Mouse (Mus musculus): ENCODE results near the gene Camkv. TPM values are rescaled to one million over a fixed set of nuclear protein-coding genes. Genes with fewer than 3 reads are reported as not detected.
A peak's percentile ranks its signal among the peaks of the same experiment; 100 is the strongest.

The Camkv gene
- polyA plus RNA-seq, 1 experiment from 2014 or later, result 18.9 TPM

DNA sequence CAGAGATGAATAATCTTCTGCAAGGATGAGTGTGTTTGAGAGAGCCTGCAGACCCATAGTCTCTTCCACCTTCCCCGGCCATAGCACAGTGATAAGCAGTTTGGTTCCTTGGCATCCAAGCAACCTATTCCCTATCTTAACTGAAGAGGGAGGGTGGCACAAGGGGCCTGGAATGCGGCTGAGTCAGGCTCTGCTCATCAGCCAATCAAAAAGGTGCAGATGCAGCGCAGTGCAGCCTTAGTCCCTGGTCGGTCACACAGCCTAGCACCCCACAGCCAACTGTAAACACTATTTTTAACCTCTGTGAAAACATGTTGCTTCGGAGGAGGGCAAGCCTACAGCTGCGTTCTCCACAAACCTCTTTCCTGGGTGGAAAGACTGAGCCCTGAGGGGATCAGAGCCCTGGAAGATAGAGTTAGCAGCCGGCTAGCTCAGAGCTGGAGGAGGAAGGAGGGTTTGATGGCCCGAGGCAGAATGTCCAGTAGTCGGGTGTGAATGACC, 8.5 kb upstream of the Camkv start:
- Histone ChIP-seq H3K4me1 (replicated peaks) (peaks cover 22% of the 10 kb centered on the region), H3K27me3 (no peaks in the 10 kb centered on the region), H3K4me3 (replicated peaks) (no peak overlapping the region), H3K9me3 (no peaks in the 10 kb centered on the region), H3K9ac (replicated peaks) (no peak overlapping the region), H3K36me3 (no peaks in the 10 kb centered on the region), H3K4me2 (replicated peaks) (no peak overlapping the region), H3K27ac (no peak overlapping the region)
- no peak for ATAC-seq
- WGBS, result 63% methylated on average over 9 of the region's 9 CpGs

DNA sequence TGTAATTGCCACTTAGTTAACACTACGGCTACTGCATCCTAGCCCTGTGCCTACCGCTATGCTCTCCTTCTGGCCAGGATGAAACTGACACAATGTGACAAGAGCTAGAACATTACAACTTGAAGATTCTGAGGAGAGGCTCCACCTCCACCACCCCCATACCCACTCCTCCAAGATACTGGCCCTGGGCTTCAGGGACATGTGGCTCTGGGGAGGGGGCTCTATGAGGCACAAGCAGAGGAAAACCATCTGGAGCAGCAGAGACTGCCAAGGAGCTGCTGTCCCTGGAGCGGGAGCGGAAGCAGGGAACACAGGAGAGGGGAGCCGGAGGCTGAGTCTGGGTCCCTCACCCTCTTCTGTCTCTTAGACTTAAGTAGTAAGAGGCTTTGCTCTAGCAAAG, 7.7 kb upstream of the Camkv start:
- no peaks in the 10 kb centered on the region for H3K9me3 ChIP-seq
- WGBS, result 93% methylated on average over 5 of the region's 5 CpGs
- no peak overlapping the region for H3K4me3 ChIP-seq (replicated peaks)
- H3K36me3 ChIP-seq, result no peaks in the 10 kb centered on the region
- peaks cover 26% of the 10 kb centered on the region for H3K4me1 ChIP-seq (replicated peaks)
- H3K27me3 ChIP-seq, result no peaks in the 10 kb centered on the region
- no peak overlapping the region for H3K27ac ChIP-seq
- H3K4me2 ChIP-seq (replicated peaks), result no peak overlapping the region
- no peak for ATAC-seq
- no peak overlapping the region for H3K9ac ChIP-seq (replicated peaks)

DNA sequence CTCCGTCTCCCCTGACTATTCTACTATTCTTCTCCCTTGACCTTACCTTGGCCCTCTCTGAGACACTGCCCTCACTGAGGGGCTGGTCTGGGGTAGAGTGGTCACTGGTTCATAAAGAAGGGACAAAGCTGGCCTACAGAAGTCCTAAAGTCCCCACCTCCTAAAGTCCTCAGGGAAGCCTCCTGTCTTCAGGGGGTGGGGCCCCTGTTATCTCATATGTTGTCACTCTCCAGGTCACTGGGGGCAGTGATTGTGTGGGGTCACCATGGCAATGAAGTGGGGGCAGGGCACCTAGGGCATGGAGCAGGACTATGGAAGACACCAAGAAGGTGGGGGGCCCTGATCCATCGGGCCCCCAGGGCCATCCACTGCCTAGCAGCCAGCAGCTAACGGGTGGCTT, 7.3 kb upstream of the Camkv start, which contains the start of gene Actl11:
Gene Actl11 (plus strand): TSS at position 301 of the 400 bp plus-strand sequence.
- H3K9me3 ChIP-seq, result no peaks in the 10 kb centered on the region
- WGBS, result 74% methylated on average over 3 of the region's 3 CpGs
- H3K36me3 ChIP-seq, result no peaks in the 10 kb centered on the region
- H3K27ac ChIP-seq, result no peak within 1 kb of the TSS
- peaks cover 26% of the 10 kb centered on the region for H3K4me1 ChIP-seq (replicated peaks)
- no peak for ATAC-seq
- no peak within 1 kb of the TSS for H3K4me3 ChIP-seq (replicated peaks)
- H3K27me3 ChIP-seq, result no peaks in the 10 kb centered on the region
- H3K9ac ChIP-seq (replicated peaks), result no peak within 1 kb of the TSS
- no peak within 1 kb of the TSS for H3K4me2 ChIP-seq (replicated peaks)

DNA sequence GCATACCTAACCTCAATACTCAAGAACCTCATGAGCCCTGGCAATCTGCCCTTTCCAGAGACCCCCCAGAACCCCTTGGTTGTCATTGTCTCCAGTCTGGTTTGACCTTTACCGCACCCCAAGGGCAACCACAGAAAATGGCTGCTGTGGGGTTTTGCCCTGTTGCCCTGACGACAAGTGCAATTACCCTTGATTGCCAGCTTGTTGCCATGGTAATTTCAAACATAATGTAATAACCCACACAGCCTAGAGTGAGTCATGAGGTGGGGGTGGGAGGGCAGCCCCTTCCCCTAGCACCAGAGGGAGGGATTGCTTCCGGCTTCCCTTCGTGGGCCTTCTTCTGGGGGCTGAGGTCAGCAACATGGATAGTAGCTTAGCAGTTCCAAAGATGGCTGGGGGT, 3.3 kb upstream of the Camkv start:
- no peak overlapping the region for H3K9ac ChIP-seq (replicated peaks)
- no peak overlapping the region for H3K27ac ChIP-seq
- peaks cover 24% of the 10 kb centered on the region for H3K4me1 ChIP-seq (replicated peaks)
- no peaks in the 10 kb centered on the region for H3K9me3 ChIP-seq
- H3K4me2 ChIP-seq (replicated peaks), result no peak overlapping the region
- H3K36me3 ChIP-seq, result no peaks in the 10 kb centered on the region
- 64% methylated on average over 4 of the region's 4 CpGs for WGBS
- no peak for ATAC-seq
- peaks cover 10% of the 10 kb centered on the region for H3K27me3 ChIP-seq
- no peak overlapping the region for H3K4me3 ChIP-seq (replicated peaks)

DNA sequence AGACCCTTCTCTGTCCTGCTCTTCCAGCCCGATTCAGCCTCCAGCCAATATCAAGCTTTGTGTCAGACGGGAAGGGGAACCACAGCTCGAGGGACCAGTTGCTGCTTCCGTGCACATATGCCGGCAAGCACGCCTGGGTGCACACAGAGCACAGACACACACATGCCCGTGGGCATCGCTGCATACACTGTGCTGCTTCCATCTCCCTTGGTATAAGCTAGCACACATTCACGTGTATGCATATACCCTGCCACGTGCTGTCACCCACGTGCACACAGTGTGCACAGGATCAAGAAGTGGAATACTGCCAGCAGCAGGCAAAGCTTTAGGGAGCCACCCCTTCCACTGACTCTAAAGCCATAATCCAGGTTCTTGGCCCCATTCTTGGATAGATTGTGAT, 1.3 kb upstream of the Camkv start:
- no peak overlapping the region for H3K4me2 ChIP-seq (replicated peaks)
- H3K27ac ChIP-seq, result no peak overlapping the region
- no peaks in the 10 kb centered on the region for H3K36me3 ChIP-seq
- H3K27me3 ChIP-seq, result peaks cover 10% of the 10 kb centered on the region
- H3K9me3 ChIP-seq, result no peaks in the 10 kb centered on the region
- H3K4me1 ChIP-seq (replicated peaks), result peaks cover 29% of the 10 kb centered on the region
- WGBS, result 87% methylated on average over 11 of the region's 11 CpGs
- H3K4me3 ChIP-seq (replicated peaks), result no peak overlapping the region
- ATAC-seq, result no peak
- H3K9ac ChIP-seq (replicated peaks), result no peak overlapping the region

DNA sequence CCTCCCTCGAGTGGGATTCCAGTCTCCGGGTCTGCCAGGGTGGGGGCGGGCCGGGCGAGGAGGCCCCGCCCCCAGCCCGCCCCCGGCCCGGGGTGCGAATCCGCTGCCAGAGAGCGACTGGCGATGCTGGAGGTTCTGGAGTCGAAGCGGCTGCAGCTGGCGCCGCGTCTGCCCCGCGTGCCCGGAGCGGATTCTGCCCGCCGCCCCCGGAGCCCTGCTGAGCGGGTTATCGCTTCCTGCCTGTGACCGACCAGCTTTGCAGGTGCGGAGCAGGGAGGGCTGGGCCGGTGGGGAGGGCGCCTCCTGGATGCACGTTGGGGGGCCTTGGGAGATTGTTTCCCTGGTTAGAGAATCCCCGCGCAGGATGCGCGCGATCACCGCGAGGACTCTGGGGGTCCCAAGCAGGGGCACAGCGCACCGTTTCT, 328 bp downstream of the Camkv start:
- Histone ChIP-seq H3K4me3 (replicated peaks) (peak overlapping the region; percentile 51), H3K4me2 (replicated peaks) (peak overlapping the region; percentile 87), H3K27ac (no peak overlapping the region), H3K27me3 (peaks cover 10% of the 10 kb centered on the region), H3K36me3 (no peaks in the 10 kb centered on the region), H3K4me1 (replicated peaks) (peaks cover 29% of the 10 kb centered on the region), H3K9ac (replicated peaks) (peak overlapping the region; percentile 66), H3K9me3 (no peaks in the 10 kb centered on the region)
- WGBS, result 1% methylated on average over 41 of the region's 41 CpGs
- ATAC-seq, result peak; percentile 66

DNA sequence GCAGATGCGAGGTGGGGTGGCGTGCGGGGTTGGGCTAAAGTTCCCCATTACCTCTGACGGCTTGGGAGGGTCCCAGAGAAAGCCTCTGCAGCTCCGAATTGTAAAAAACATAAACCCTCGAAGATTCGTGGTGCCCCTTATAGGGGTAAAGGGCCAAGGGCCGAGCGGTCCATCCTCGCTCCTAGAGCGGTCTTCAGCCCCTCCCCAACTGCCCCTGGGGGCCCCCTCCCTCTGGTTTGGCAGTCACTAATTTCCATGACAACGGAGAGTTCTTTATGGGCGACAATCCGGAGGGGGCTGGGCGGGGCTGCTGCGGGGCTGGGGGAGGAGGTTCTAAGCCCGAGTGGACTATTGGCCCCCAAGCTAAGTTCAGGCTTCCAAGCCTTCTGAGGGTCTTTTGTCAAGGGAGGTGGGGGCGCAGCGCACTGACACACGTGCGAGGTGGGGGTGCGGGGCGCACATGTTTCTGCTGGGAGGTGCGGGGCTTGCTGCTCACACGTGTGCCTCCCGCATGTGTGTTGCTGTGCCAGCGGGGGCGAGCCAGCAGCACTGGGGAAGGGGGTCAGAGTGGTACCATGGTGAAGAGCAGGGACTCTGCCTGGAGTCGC, 845 bp downstream of the Camkv start:
- peaks cover 10% of the 10 kb centered on the region for H3K27me3 ChIP-seq
- no peaks in the 10 kb centered on the region for H3K9me3 ChIP-seq
- peak; percentile 65 for ATAC-seq
- H3K27ac ChIP-seq, result no peak overlapping the region
- H3K4me3 ChIP-seq (replicated peaks), result peak overlapping the region; percentile 51
- H3K36me3 ChIP-seq, result no peaks in the 10 kb centered on the region
- under 1% methylated on average over 29 of the region's 29 CpGs for WGBS
- H3K4me2 ChIP-seq (replicated peaks), result peak overlapping the region; percentile 87
- peak overlapping the region; percentile 66 for H3K9ac ChIP-seq (replicated peaks)
- H3K4me1 ChIP-seq (replicated peaks), result peaks cover 29% of the 10 kb centered on the region

DNA sequence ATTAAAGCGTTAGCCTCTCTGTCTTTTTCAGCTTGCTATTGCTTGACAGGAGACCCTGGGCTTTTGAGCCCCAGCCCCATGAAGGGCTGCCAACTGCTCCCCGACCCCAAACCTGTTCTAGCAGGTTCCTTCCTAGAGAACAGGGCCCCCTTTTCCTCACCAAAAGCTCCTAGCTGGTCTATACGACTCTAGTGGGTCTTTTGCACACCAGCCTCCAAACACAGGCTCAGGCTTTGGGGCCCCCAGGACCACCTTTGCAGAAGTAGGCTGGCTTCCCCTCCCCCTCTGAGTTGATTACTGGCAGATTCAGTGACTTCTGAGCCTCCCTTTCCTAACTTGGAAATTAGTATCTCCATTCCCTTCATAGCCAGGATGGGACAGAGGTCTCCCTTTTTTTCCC, 1.4 kb downstream of the Camkv start:
- Histone ChIP-seq H3K9ac (replicated peaks) (peak overlapping the region; percentile 66), H3K9me3 (no peaks in the 10 kb centered on the region), H3K27ac (0 out of 2 replicates have a peak overlapping the region, but pooled peaks have one; percentile 16), H3K4me1 (replicated peaks) (peaks cover 29% of the 10 kb centered on the region), H3K4me2 (replicated peaks) (peak overlapping the region; percentile 87), H3K36me3 (no peaks in the 10 kb centered on the region), H3K4me3 (replicated peaks) (peak overlapping the region; percentile 51), H3K27me3 (peaks cover 10% of the 10 kb centered on the region)
- WGBS, result 2% methylated on average over 3 of the region's 3 CpGs
- ATAC-seq, result peak; percentile 28; the same call in 1 of the 2 replicates

DNA sequence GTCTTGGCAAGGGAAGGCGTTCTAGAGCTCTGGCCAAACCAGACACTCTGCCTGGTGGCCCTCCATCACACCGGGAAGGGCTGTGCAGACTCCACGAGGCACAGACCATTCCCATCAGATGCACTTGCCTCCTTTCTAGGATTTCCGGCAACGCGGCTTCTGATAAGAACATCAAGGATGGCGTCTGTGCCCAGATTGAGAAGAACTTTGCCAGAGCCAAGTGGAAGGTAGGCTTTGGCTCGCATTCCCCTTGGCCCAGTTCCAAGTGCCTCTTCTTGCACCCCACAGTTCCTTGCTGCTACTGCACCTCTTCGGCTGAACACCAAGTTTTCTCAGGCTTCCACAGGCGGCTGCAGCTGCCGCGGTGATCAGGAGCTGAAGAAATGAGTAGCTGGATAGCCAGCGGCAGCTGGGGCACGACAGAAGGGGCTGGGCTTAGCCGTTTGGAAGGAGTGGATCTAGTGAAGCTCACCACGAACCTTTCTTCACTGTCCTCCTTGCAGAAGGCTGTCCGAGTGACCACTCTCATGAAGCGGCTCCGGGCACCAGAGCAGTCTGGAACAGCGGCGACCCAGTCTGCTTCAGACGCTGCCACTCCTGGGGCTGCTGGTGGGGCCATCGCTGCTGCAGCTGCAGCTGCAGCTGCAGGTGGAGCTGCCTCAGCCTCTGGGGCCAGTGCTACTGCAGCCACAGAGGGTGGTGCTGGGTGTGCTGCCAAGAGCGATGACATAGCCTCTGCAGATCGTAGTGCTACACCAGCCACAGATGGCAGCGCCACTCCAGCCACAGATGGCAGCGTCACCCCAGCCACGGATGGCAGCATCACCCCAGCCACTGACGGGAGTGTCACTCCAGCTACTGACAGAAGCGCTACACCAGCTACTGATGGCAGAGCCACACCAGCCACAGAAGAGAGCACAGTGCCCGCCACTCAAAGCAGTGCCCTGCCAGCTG, 12.0 kb downstream of the Camkv start:
- Histone ChIP-seq H3K27me3 (no peaks in the 10 kb centered on the region), H3K36me3 (no peaks in the 10 kb centered on the region), H3K4me1 (replicated peaks) (peaks cover 16% of the 10 kb centered on the region), H3K9ac (replicated peaks) (no peak overlapping the region), H3K4me3 (replicated peaks) (no peak overlapping the region), H3K9me3 (no peaks in the 10 kb centered on the region), H3K27ac (no peak overlapping the region), H3K4me2 (replicated peaks) (no peak overlapping the region)
- WGBS, result 92% methylated on average over 31 of the region's 31 CpGs
- no peak for ATAC-seq

DNA sequence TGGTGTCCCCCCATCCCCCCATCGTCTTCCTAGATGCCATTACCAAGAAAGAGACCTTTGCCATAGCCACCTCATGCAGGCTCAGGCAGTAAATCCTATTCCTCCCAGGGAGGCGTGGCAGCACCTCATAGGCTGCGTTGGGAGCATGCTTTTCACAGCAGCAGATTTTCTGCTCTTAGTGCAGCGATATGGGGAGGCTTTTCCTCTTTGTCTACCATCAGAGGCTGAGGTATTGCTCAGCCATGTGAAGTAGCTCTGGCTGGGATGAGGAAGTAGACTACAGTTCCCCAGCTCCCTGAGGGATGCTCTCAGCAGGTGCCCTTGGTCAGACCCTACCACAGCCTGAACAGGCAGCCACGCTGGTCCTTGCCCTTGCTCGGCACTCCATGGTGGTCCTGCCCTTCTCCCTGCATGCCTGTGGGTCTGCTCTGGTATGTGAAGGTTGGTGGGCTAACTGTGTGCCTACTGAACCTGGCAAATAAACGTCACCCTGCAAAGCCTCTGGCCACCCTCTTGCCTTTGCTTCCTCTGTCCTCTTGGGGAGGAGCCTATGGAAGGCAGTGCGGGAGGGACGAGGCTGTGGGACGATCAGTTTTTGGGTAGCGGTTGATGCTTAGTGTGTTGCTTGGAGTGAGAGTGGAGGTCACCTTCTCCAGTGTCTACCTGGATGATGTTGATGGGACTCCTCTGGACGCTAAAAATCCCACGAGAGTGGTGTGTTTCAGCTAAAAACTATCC, 13.9 kb downstream of the Camkv start:
- Histone ChIP-seq H3K27me3 (no peaks in the 10 kb centered on the region), H3K4me3 (replicated peaks) (no peak overlapping the region), H3K9me3 (no peaks in the 10 kb centered on the region), H3K27ac (no peak overlapping the region), H3K36me3 (no peaks in the 10 kb centered on the region), H3K4me2 (replicated peaks) (no peak overlapping the region), H3K9ac (replicated peaks) (no peak overlapping the region), H3K4me1 (replicated peaks) (peaks cover 16% of the 10 kb centered on the region)
- 83% methylated on average over 13 of the region's 13 CpGs for WGBS
- ATAC-seq, result no peak

DNA sequence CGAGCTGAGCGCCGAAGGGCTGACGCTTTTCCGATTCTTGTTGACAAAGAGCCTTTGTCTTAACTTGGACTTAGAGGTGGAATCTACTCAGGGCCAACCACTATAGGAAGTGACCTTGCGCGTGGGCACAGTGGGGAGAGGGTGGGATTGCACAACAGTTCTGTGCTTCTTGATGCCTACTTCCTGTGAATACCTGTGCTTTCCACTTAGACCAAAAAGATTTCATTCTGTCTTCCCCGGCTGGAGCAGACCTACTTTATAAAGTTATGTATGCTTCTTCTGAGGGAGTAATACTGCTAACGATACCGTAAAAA, 14.4 kb downstream of the Camkv start, which contains the start of gene Traip:
Gene Traip (plus strand): TSS at position 215 of the 314 bp plus-strand sequence.
- Histone ChIP-seq H3K4me3 (replicated peaks) (peak within 1 kb of the TSS; percentile 64), H3K27me3 (no peaks in the 10 kb centered on the region), H3K9ac (replicated peaks) (peak within 1 kb of the TSS; percentile 73), H3K4me2 (replicated peaks) (peak within 1 kb of the TSS; percentile 86), H3K27ac (peak within 1 kb of the TSS; percentile 85), H3K36me3 (no peaks in the 10 kb centered on the region), H3K4me1 (replicated peaks) (peaks cover 16% of the 10 kb centered on the region), H3K9me3 (no peaks in the 10 kb centered on the region)
- no peak for ATAC-seq
- 91% methylated on average over 10 of the region's 10 CpGs for WGBS

Data from midbrain, embryonic 13.5 days (tissue).